Mouse (Mus musculus) E14TG2a.4 (cell line): ENCODE results near the gene Endog.
"Not testable (repeated sequence)": the region's sequence is repeated elsewhere in the genome, so short reads cannot be mapped to it uniquely, and the experiment has no call there.

Experiments
- H3K27me3 ChIP-seq: 2 replicates; pipeline ENCODE4 v1.6.1; 2014; ENCODE audit warnings: low read length, control low read depth; ENCODE audit not compliant: insufficient read depth
- H3K36me3 ChIP-seq: 2 replicates; pipeline ENCODE4 v1.6.1; 2014; ENCODE audit warnings: low read length, control low read depth; ENCODE audit not compliant: insufficient read depth
- H3K4me1 ChIP-seq: replicated peaks from 2 replicates; pipeline ENCODE4 v1.6.1; 2014; ENCODE audit warnings: low read depth, low read length, control low read depth
- H3K4me3 ChIP-seq: replicated peaks from 2 replicates; pipeline ENCODE4 v1.5.1; 2014; ENCODE audit warnings: mild to moderate bottlenecking, low read length
- H3K9me3 ChIP-seq: 2 replicates; pipeline ENCODE4 v1.6.1; 2014; ENCODE audit warnings: low read length, control low read depth
- CTCF ChIP-seq: conservative IDR thresholded peaks from 2 replicates; pipeline ENCODE4 v1.5.1; 2014; ENCODE audit warnings: low read length
- NANOG ChIP-seq: IDR thresholded peaks from 2 replicates; pipeline ENCODE4 v1.6.1; 2014; ENCODE audit warnings: borderline replicate concordance, low read length, mixed read lengths
- POU5F1 ChIP-seq: IDR thresholded peaks from 2 replicates; pipeline ENCODE4 v1.6.1; 2014; ENCODE audit warnings: low read length, borderline replicate concordance

Endog gene

DNA sequence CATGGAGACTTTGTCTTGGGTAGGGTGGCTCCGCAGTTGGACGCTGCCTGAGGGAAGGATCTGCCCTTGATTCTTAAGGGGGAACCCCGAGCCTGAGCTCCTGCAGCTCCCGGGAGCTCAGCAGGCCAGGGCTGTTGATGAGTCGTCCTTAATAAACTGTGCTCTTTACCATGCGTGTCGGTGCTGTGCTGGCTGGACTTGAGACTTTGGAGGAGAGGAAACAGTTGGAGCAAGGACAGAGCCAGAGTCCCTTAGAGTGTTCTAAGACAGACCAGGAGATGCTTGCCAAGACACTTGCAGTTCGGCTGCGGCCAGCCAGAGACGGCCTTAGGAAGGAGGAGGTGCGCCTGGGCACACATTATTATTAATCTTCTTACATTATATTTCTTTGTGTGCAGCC lies 19.5 kb upstream of the Endog start:
- Histone ChIP-seq H3K9me3 (no peaks in the 10 kb centered on the region), H3K36me3 (peaks cover 54% of the 10 kb centered on the region), H3K4me1 (peaks cover 59% of the 10 kb centered on the region), H3K4me3 (no peak overlapping the region), H3K27me3 (no peaks in the 10 kb centered on the region)
- TF ChIP-seq NANOG (no peak), POU5F1 (no peak), CTCF (no peak)

- TF ChIP-seq CTCF (no peak), NANOG (no peak), POU5F1 (no peak)
- Histone ChIP-seq H3K9me3 (no peaks in the 10 kb centered on the region), H3K4me3 (no peak overlapping the region), H3K4me1 (peaks cover 63% of the 10 kb centered on the region), H3K27me3 (no peaks in the 10 kb centered on the region), H3K36me3 (peaks cover 46% of the 10 kb centered on the region)
Measured at GRCm38 (mm10) chr2:30152616-30153015, 18.7 kb upstream of the Endog start.

- H3K27me3 ChIP-seq, H3K36me3 ChIP-seq, H3K9me3 ChIP-seq: not testable (repeated sequence)
- peaks cover 23% of the 10 kb centered on the region for H3K4me1 ChIP-seq
- H3K4me3 ChIP-seq, result 0 out of 2 replicates have a peak overlapping the region, but pooled peaks have one; percentile 10
Measured at GRCm38 (mm10) chr2:30159871-30160270, 11.4 kb upstream of the Endog start.

DNA sequence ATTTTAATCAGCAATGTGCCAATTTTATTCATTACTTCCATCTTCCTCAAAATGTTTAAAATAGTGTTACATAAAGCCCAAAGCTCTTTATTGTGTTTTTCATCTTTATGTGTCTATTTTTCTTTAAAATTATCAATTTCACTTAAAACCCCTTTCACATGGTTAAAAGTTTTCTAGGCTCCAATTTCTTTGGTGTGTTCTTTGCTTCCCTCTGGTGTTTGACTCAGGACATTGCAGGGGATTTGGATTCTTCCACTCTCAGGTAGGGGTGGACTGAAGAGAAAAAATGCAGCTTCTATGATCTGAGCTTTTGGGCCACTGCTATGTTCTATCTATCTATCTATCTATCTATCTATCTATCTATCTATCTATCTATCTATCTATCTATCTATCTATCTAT lies 9.5 kb upstream of the Endog start:
- H3K4me1 ChIP-seq, result peaks cover 19% of the 10 kb centered on the region
- H3K27me3 ChIP-seq, result no peaks in the 10 kb centered on the region
- no peak overlapping the region for H3K4me3 ChIP-seq
- TF ChIP-seq CTCF (peak; percentile 78), NANOG (no peak)
- no peaks in the 10 kb centered on the region for H3K36me3 ChIP-seq
- peaks cover 12% of the 10 kb centered on the region for H3K9me3 ChIP-seq

GRCm38 (mm10) chr2:30164340-30164932 lies 6.9 kb upstream of the Endog start:
- H3K4me1 ChIP-seq, result peaks cover 8% of the 10 kb centered on the region
- TF ChIP-seq POU5F1 (no peak), CTCF (no peak), NANOG (no peak)
- H3K4me3 ChIP-seq, result no peak overlapping the region
- peaks cover 17% of the 10 kb centered on the region for H3K9me3 ChIP-seq
- H3K36me3 ChIP-seq, result no peaks in the 10 kb centered on the region
- H3K27me3 ChIP-seq, result no peaks in the 10 kb centered on the region

GRCm38 (mm10) chr2:30166677-30167076 lies 4.6 kb upstream of the Endog start:
- Histone ChIP-seq H3K36me3 (no peaks in the 10 kb centered on the region), H3K27me3 (no peaks in the 10 kb centered on the region)
- TF ChIP-seq NANOG (no peak), CTCF (peak; percentile 74)

GRCm38 (mm10) chr2:30171997-30172382 lies 697 bp downstream of the Endog start:
- Histone ChIP-seq H3K36me3 (peaks cover 50% of the 10 kb centered on the region), H3K27me3 (peaks cover 5% of the 10 kb centered on the region; the same call in 1 of the 2 replicates), H3K4me1 (peaks cover 42% of the 10 kb centered on the region), H3K9me3 (peaks cover 3% of the 10 kb centered on the region), H3K4me3 (peak overlapping the region; percentile 84)
- no peak for TF ChIP-seq NANOG
- TF ChIP-seq CTCF, result no peak
- TF ChIP-seq POU5F1, result no peak

More at GRCm38 (mm10) chr2:30166677-30167076, 4.6 kb upstream of the Endog start:
- H3K9me3 ChIP-seq, result peaks cover 17% of the 10 kb centered on the region
- H3K4me3 ChIP-seq, result no peak overlapping the region
- H3K4me1 ChIP-seq, result peaks cover 9% of the 10 kb centered on the region

GRCm38 (mm10) chr2:30173541-30174240 lies 2.4 kb downstream of the Endog start:
- H3K4me3 ChIP-seq, result no peak overlapping the region
- peaks cover 5% of the 10 kb centered on the region; the same call in 1 of the 2 replicates for H3K27me3 ChIP-seq
- H3K36me3 ChIP-seq, result peaks cover 54% of the 10 kb centered on the region
- H3K4me1 ChIP-seq, result peaks cover 50% of the 10 kb centered on the region
- no peaks in the 10 kb centered on the region for H3K9me3 ChIP-seq
- TF ChIP-seq NANOG (no peak), POU5F1 (no peak), CTCF (no peak)

GRCm38 (mm10) chr2:30175897-30176296 lies 4.6 kb downstream of the Endog start:
- Histone ChIP-seq H3K27me3 (peaks cover 5% of the 10 kb centered on the region; the same call in 1 of the 2 replicates), H3K4me1 (peaks cover 48% of the 10 kb centered on the region), H3K9me3 (no peaks in the 10 kb centered on the region), H3K36me3 (peaks cover 54% of the 10 kb centered on the region), H3K4me3 (no peak overlapping the region)
- TF ChIP-seq NANOG (no peak), CTCF (peak; percentile 18; the same call in 1 of the 2 replicates)
